Mouse (Mus musculus) limb, embryonic 14.5 days (tissue): ENCODE measurements around the gene Tnf. TPM values are rescaled to one million over a fixed set of nuclear protein-coding genes. Genes with fewer than 3 reads are reported as not detected.

Source experiments
- ATAC-seq: fragments of 200-750 bp; cut with Nextera tagmentation; 2 replicates; pipeline ENCODE4 v1.8.0; 2017; ENCODE audit warnings: low read depth, moderate number of reproducible peaks, moderate TSS enrichment; ENCODE audit not compliant: low FRiP score
- DNase-seq: peaks from one replicate; pipeline ENCODE4 v3.0.0-alpha.2; 2015; ENCODE audit warnings: low spot score
- H3K27ac ChIP-seq: fragments of 300-500 bp; sonication (generic); replicated peaks from 2 replicates; pipeline ENCODE4 v1.5.1; 2014; ENCODE audit warnings: low read depth, mild to moderate bottlenecking, low read length, moderate library complexity, mixed read lengths
- H3K27me3 ChIP-seq: fragments of 300-500 bp; sonication (generic); 2 replicates; pipeline ENCODE4 v1.6.1; 2014; ENCODE audit warnings: low read length, mixed read lengths; ENCODE audit not compliant: control insufficient read depth, insufficient read depth
- H3K36me3 ChIP-seq: fragments of 300-500 bp; sonication (generic); 2 replicates; pipeline ENCODE4 v1.6.1; 2014; ENCODE audit warnings: mild to moderate bottlenecking, low read length, moderate library complexity, mixed read lengths; ENCODE audit not compliant: control insufficient read depth, insufficient read depth
- H3K4me1 ChIP-seq: fragments of 300-500 bp; sonication (generic); 2 replicates; pipeline ENCODE4 v1.6.1; 2014; ENCODE audit warnings: antibody characterized with exemption, low read length, mixed read lengths; ENCODE audit not compliant: control insufficient read depth, insufficient read depth
- H3K4me2 ChIP-seq: fragments of 300-500 bp; sonication (generic); replicated peaks from 2 replicates; pipeline ENCODE4 v1.6.1; 2014; ENCODE audit warnings: low read depth, mild to moderate bottlenecking, low read length, moderate library complexity; ENCODE audit not compliant: severe bottlenecking
- H3K4me3 ChIP-seq: fragments of 300-500 bp; sonication (generic); replicated peaks from 2 replicates; pipeline ENCODE4 v1.5.1; 2014; ENCODE audit warnings: low read length
- H3K9ac ChIP-seq: fragments of 300-500 bp; sonication (generic); 2 replicates; pipeline ENCODE4 v1.6.1; 2014; ENCODE audit warnings: mild to moderate bottlenecking, low read depth, low read length, moderate library complexity; ENCODE audit not compliant: severe bottlenecking
- H3K9me3 ChIP-seq: fragments of 300-500 bp; sonication (generic); 2 replicates; pipeline ENCODE4 v1.6.1; 2016; ENCODE audit warnings: low read length; ENCODE audit not compliant: control insufficient read depth
- POLR2A ChIP-seq: fragments of 200-500 bp; IDR thresholded peaks from 2 replicates; pipeline ENCODE4 v1.8.0; 2012; ENCODE audit warnings: inconsistent platforms, mild to moderate bottlenecking, moderate library complexity, borderline replicate concordance; ENCODE audit not compliant: insufficient read depth, insufficient read length; ENCODE audit errors: extremely low read depth
- WGBS: fragments of 180-500 bp; shearing (Covaris S2); extraction: QIAGEN DNeasy Blood & Tissue Kit; methylation state at CpG from one replicate; pipeline ENCODE4 v1.1.7; 2014; 5-methylcytosine and 5-hydroxymethylcytosine counted together
- polyA plus RNA-seq, 2 experiments: library from polyadenylated mRNA; depleted of rRNA in 1 of 2; stranded (reverse) in 1 of 2; unstranded in 1 of 2; fragments of >200 nt; fragmentation: Nextera tagmentation in 1 of 2; extraction: Ambion mirVana in 1 of 2; gene quantifications; 2 replicates each; pipeline versions ENCODE4 v1.2.1 to v1.2.3; 2012 to 2014

Gene Tnf
- polyA plus RNA-seq, 2 experiments: 0.73 to 1.1 TPM

DNA sequence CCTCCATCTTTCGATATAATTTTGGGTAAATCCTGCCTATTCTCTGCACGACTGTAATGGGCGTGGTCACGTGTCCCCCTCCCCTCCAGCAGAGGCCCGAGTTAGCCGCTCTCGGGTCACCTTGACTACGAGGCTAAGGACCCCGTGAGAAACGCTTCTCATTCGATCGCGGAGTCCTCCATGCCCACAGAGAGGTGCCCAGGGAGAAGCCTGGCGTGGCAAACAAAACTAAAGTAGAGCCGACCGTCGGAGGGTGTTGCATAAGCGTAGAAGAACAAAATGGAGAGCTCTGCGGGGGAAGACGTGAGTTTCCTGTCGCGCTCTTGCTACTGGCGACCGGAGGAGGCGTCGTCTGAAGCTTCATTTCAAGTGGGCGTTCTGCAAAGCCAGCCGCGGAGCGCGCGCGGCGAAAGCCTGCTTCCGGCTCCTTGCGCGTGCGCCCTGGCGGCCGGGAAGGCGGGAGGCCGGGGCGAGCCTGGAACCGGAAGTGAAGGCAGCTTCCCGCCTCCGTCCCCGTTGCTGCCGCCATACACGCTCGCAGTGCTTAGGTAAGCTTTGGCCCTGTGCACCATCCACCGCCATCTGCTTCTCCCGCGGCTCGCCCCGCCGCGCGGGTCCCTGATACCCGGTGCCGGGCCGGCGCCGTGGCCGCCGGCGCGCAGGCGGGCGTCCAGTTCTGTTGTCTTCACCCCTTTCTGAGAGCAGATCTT lies 39.7 kb upstream of the Tnf start, which contains the start of gene Ddx39b:
Gene Ddx39b (plus strand): TSS at position 442 of the 710 bp plus-strand sequence.
- 0 out of 2 replicates have a peak, but pooled peaks have one; percentile 52 for TF ChIP-seq POLR2A
- Histone ChIP-seq H3K4me1 (peaks cover 21% of the 10 kb centered on the region), H3K27ac (peak within 1 kb of the TSS; percentile 98), H3K4me2 (peak within 1 kb of the TSS; percentile 75), H3K36me3 (peaks cover 35% of the 10 kb centered on the region), H3K4me3 (peak within 1 kb of the TSS; percentile 100), H3K27me3 (no peaks in the 10 kb centered on the region), H3K9ac (peak within 1 kb of the TSS; percentile 100), H3K9me3 (no peaks in the 10 kb centered on the region)
- 4% methylated on average over 63 of the region's 69 CpGs for WGBS
- ATAC-seq (peak; percentile 93), DNase-seq (peak; percentile 98)

DNA sequence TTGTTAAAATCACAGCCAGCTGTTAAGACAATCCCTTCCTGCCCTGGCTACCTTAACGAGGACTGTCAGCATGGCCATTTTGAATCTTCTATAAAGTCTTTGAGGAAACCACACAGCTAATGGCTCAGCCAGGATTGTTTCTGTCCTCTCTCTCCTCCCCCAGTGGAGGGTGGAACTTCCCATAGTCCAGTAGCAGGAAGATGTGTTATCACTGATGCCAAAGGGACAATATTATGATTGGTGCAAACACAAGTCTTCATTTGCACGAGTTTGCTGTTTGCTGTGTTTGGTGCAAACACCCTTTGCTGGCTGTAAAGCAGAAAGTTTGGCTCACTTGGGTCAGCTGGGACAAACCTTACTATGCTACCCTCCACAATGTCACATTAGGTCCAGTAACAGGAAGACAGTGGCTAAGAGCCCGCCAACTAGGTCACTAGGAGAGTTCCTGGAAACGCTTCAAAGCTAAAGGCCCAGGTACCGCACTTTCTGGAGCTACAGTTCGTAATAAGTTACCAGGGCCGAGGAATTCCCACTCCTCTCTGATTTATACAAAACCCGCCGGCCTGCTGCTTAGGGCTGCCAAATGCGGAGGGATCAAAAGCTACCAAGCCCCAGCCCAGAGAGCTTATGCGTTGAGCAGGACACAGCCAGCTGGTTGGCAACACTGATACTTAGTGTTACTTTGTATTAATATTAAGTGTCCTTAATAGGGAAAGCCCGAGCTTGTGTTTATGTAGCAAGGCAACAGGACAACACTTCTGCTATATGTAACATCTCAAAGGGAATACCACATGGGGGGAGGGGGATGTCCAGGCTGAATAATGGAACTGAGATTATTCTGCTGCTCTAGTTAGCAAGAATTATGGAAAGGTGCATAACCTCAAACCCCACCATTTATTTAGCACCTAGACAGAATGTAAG lies 38.8 kb upstream of the Tnf start:
- peak overlapping the region; percentile 98 for H3K27ac ChIP-seq
- H3K9me3 ChIP-seq: no peaks in the 10 kb centered on the region
- H3K4me3 ChIP-seq: peak overlapping the region; percentile 100
- peak; percentile 2; the same call in 1 of the 2 replicates for ATAC-seq
- H3K9ac ChIP-seq: peak overlapping the region; percentile 100
- peaks cover 21% of the 10 kb centered on the region for H3K4me1 ChIP-seq
- H3K27me3 ChIP-seq: no peaks in the 10 kb centered on the region
- H3K4me2 ChIP-seq: peak overlapping the region; percentile 75
- peak; percentile 35 for DNase-seq
- WGBS: 23% methylated on average over 12 of the region's 12 CpGs
- H3K36me3 ChIP-seq: peaks cover 27% of the 10 kb centered on the region
- TF ChIP-seq POLR2A: no peak

DNA sequence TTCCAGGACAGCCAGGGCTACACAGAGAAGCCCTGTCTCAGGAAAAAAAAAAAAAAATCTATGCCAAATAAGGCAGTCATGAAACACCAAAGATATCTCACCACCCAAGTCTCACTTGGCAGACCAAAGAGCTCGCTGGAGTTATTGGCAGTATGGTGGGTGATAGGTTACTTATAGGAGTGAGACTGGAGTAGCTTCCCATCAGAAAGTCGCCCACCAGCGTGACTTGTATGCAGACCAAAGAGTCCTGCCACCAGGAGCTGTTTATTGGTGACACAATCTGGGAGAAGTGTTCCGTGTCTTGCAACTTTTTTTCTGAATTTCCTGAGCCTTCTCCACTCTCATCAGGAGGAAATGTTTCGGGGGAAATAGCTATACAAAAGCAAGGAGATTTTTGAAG lies 37.9 kb upstream of the Tnf start:
- H3K4me1 ChIP-seq: peaks cover 22% of the 10 kb centered on the region

DNA sequence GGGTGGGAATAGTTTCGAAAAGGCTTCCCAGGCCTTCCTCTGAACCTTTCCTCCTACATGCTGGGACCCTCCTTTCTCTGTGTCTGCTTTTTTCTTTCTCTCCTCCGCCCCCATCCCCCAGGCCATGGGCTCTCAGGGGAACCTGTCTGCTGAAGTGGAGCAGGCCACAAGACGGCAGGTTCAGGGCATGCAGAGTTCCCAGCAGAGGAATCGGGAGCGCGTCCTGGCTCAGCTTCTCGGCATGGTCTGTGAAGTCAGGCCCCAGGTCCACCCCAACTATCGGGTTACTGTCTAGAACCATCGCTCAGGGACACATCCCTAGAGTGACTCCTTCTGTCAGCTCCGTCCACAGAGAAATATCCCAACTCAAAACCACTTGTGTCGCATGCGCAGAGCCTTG lies 35.7 kb upstream of the Tnf start:
- Histone ChIP-seq H3K4me2 (no peak overlapping the region), H3K4me1 (peaks cover 27% of the 10 kb centered on the region), H3K9me3 (no peaks in the 10 kb centered on the region), H3K27me3 (no peaks in the 10 kb centered on the region), H3K36me3 (peaks cover 6% of the 10 kb centered on the region; the same call in 1 of the 2 replicates), H3K9ac (no peak overlapping the region), H3K27ac (no peak overlapping the region), H3K4me3 (no peak overlapping the region)
- DNase-seq: no peak
- no peak for ATAC-seq
- WGBS: 83% methylated on average over 12 of the region's 12 CpGs
- no peak for TF ChIP-seq POLR2A

More for the DNA sequence above, 37.9 kb upstream of the Tnf start:
- DNase-seq: no peak
- no peak for ATAC-seq
- Histone ChIP-seq H3K36me3 (peaks cover 18% of the 10 kb centered on the region), H3K27ac (no peak overlapping the region), H3K9ac (no peak overlapping the region), H3K4me2 (0 out of 2 replicates have a peak overlapping the region, but pooled peaks have one; percentile 5), H3K9me3 (no peaks in the 10 kb centered on the region), H3K4me3 (no peak overlapping the region), H3K27me3 (no peaks in the 10 kb centered on the region)
- 76% methylated on average over 5 of the region's 5 CpGs for WGBS
- TF ChIP-seq POLR2A: no peak

DNA sequence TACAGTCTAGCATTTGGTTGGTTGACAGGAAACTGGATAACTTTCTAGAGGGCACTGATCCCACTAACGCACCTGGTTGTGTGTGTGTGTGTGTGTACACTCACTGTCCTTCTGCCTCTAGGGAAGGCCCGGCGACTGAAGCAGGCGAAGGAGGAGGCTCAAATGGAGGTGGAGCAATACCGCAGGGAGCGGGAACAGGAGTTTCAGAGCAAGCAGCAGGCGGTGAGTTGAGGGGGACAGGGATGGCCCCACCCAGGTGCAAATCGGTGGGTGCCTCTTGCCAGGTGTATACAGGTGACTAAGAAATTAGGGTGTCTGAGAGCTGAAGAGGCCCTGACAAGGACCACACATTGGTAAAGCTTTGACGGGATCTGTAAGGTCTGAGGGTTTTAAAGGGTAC lies 35.2 kb upstream of the Tnf start:
- Histone ChIP-seq H3K4me1 (peaks cover 27% of the 10 kb centered on the region), H3K4me3 (no peak overlapping the region), H3K9me3 (no peaks in the 10 kb centered on the region), H3K9ac (no peak overlapping the region), H3K36me3 (peaks cover 11% of the 10 kb centered on the region; the same call in 1 of the 2 replicates), H3K27ac (no peak overlapping the region), H3K4me2 (peak overlapping the region; percentile 91; the same call in 1 of the 2 replicates), H3K27me3 (no peaks in the 10 kb centered on the region)
- DNase-seq (no peak), ATAC-seq (no peak)
- no peak for TF ChIP-seq POLR2A
- WGBS: 76% methylated on average over 9 of the region's 9 CpGs
